Mouse (Mus musculus): Measurements from ENCODE around the gene A630001G21Rik. TPM values are rescaled to one million over a fixed set of nuclear protein-coding genes. Genes with fewer than 3 reads are reported as not detected.

The A630001G21Rik gene
- 1.9 and 3.1 TPM in 2 replicates for polyA plus RNA-seq (2012; rRNA removed; ENCODE audit: low replicate concordance)

DNA sequence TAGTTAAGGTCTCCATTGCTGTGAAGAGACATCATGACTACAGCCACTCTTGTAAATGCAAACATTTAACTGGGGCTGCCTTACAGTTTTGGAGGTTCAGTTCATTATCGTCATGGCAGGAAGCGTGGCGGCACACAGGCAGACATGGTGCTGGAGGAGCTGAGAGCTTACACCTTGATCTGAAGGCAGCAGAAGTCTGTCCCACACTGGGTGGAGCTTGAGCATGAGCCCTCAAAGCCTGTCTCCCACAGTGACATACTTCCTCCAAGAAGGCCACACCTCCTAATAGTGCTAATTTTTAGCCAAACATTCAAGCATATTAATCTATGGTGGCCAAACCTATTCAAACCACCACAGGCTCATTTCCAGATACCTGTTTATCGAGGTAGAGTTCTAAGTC lies at the start of gene A630001G21Rik:
Gene A630001G21Rik (minus strand): TSS at position 208 of the 400 bp plus-strand sequence.

DNA sequence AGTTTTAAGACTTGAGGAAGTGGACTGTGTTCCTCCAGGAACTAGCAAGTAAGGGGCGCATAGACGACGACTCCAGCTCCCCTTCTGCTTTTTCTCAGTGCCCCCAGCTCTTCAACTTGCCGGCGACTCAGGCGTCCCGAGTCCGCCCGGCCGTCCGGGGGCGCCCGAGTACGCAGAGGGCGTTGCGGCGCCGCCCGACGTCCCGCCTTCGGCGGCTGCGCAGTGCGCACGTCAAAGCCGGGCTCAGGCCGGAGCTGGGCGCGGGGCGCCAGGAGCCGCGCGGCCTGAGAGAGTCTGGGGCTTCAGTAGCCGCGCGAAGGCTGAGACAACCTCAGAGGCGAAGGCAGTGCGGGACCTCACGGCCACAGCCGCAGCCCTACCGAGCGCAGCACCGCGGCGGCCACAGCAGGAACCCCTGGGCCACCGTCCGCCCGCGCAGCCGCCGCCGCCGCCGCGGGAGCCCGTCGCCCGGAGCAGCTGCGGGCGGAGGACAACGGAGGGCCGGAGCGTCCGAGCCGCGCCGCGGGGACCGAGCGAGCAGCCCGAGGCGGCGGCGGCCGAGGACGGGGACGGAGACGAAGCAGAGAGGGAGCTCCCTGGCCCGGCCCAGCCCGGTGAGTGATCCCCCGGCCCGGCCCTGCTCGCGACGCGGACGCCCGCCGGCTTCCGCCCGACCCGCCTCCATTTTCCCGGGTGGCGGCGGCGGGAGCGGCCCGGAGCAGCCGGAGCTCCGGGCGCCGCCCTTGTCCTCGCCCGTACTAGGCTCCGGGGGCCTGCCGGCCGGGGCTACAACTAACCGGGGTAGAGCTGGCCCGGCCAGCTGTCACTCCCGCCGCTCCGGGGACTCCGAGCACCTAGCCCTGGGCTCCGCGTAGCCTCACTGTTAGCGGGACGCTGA lies 15.0 kb upstream of the A630001G21Rik start, which contains the start of gene Cab39:
Gene Cab39 (plus strand): TSS at position 234 of the 898 bp plus-strand sequence.

Other genes with a start within 250 kb of the A630001G21Rik start
- gene G530012D18Rik, start 203.0 kb downstream of the A630001G21Rik start, polyA plus RNA-seq (2012; rRNA removed; ENCODE audit: low replicate concordance): not detected in 2 replicates
- 14.0 and 16.9 TPM in 2 replicates for gene Sp110, start 179.8 kb downstream of the A630001G21Rik start, polyA plus RNA-seq (2012; rRNA removed; ENCODE audit: low replicate concordance)
- 7.9 and 10.4 TPM in 2 replicates for gene Sp140, start 178.3 kb downstream of the A630001G21Rik start, polyA plus RNA-seq (2012; rRNA removed; ENCODE audit: low replicate concordance)
- gene Sp100, start 128.7 kb downstream of the A630001G21Rik start, polyA plus RNA-seq (2012; rRNA removed; ENCODE audit: low replicate concordance): 21.1 and 29.5 TPM in 2 replicates
- 36.4 and 46.6 TPM in 2 replicates for gene Cab39, start 14.8 kb upstream of the A630001G21Rik start, polyA plus RNA-seq (2012; rRNA removed; ENCODE audit: low replicate concordance)
- gene Itm2c, start 115.6 kb upstream of the A630001G21Rik start, polyA plus RNA-seq (2012; rRNA removed; ENCODE audit: low replicate concordance): 172 and 493 TPM in 2 replicates
- 1.0 TPM in 1 of 2 replicates, not detected in the other for gene 4933407L21Rik, start 149.8 kb upstream of the A630001G21Rik start, polyA plus RNA-seq (2012; rRNA removed; ENCODE audit: low replicate concordance)
- 0.03 and 0.18 TPM in 2 replicates for gene Gpr55, start 182.4 kb upstream of the A630001G21Rik start, polyA plus RNA-seq (2012; rRNA removed; ENCODE audit: low replicate concordance)
- gene Spata3, start 238.2 kb upstream of the A630001G21Rik start, polyA plus RNA-seq (2012; rRNA removed; ENCODE audit: low replicate concordance): 0.31 and 0.34 TPM in 2 replicates

All from subcutaneous adipose tissue, adult 2 months (tissue).